Mouse (Mus musculus): ENCODE measurements around the gene Rab2b. TPM values are rescaled to one million over a fixed set of nuclear protein-coding genes. Genes with fewer than 3 reads are reported as not detected.

The Rab2b gene
- polyA plus RNA-seq, 1 experiment from 2014 or later: 7.8 TPM

DNA sequence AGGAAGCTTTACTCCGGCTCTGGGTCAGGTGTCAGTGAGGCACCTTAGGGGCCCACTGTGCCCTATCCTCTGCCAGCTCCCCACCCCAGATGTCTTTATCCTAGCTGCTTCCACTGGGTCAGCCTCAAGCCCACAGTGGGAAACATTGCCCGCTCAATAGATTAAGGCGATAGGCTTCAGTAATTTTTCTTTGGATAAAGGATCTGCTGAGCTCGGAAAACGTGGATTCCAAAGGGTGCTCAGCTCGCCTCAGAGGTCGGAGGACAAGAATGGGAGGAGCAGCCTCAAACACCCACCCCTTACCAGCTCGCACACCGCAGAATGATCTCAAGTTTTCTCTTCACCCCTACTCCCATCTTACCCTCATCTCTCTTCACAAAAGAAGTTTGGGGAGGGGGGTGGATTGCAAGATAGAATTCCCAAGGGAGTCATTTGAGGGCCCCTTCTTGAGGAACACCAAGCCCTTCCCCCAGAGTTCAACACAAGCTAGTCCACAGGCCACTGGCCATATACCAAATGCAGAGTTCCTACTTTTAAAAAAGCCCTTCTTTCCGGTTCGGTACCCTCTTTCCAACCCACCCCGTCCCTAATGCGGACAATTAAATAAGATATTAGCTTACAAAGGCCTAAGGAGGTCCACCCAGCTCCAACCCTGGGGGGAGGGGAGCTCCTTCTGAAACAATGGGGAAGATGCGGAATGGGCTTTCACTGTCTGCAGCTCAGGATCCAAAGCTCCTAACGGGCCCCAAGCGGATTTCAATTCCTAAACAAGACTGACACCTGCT, 37.3 kb upstream of the Rab2b start:
- Histone ChIP-seq H3K4me3 (ENCODE audit: low read depth, low read length) (peak overlapping the region; percentile 77), H3K4me2 (replicated peaks; ENCODE audit: low read depth) (peak overlapping the region; percentile 95), H3K27me3 (replicated peaks; ENCODE audit: control insufficient read depth, insufficient read depth, low read length) (no peaks in the 10 kb centered on the region), H3K27ac (ENCODE audit: low read depth, low read length) (peak overlapping the region; percentile 46; the same call in 1 of the 2 replicates), H3K9ac (ENCODE audit: low read depth, low read length) (peak overlapping the region; percentile 62), H3K36me3 (ENCODE audit: control insufficient read depth, insufficient read depth) (peaks cover 9% of the 10 kb centered on the region), H3K4me1 (replicated peaks; ENCODE audit: control insufficient read depth, insufficient read depth, low read length) (no peaks in the 10 kb centered on the region), H3K9me3 (ENCODE audit: control insufficient read depth) (no peaks in the 10 kb centered on the region)
- ATAC-seq: peak; percentile 58
- 18% methylated on average over 16 of the region's 16 CpGs for WGBS
- no peak for TF ChIP-seq CTCF (IDR thresholded peaks at IDR 0.05; ENCODE audit: low read depth)

DNA sequence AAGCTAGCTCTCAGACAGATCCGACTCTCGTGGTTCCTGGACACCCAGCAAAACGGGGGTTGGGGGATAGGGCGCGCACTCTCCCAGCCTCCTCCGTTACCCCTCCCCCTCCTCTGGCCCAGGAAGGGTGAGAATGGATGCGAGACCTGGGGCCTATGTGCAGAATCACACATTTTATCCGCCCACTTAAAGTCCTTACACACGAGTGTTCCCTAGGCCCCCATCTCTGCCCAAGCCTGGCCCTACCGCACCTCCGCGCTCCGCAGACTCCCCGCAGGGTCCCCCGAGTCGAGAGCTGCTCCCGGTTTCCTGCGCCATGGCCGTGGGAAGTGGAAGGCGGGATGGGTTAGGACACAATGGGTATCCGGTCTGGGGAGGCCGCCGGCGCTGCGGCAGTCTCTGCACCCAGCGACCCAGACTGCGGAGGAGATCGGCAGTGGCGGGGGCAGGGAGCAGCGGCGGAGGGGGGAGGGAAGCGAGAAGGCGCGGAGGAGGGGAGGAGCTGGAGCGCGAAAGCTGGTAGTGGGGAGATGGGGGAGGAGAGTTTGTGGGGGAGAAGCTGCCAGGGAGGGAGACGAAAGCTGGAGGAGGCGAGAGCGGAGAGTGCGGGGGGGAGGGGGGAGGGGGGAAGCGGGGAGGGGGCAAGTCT, 36.6 kb upstream of the Rab2b start:
- Histone ChIP-seq H3K27me3 (replicated peaks; ENCODE audit: control insufficient read depth, insufficient read depth, low read length) (no peaks in the 10 kb centered on the region), H3K4me2 (replicated peaks; ENCODE audit: low read depth) (peak overlapping the region; percentile 95), H3K9me3 (ENCODE audit: control insufficient read depth) (no peaks in the 10 kb centered on the region), H3K9ac (ENCODE audit: low read depth, low read length) (peak overlapping the region; percentile 62), H3K36me3 (ENCODE audit: control insufficient read depth, insufficient read depth) (peaks cover 9% of the 10 kb centered on the region), H3K27ac (ENCODE audit: low read depth, low read length) (peak overlapping the region; percentile 46), H3K4me1 (replicated peaks; ENCODE audit: control insufficient read depth, insufficient read depth, low read length) (no peaks in the 10 kb centered on the region), H3K4me3 (ENCODE audit: low read depth, low read length) (peak overlapping the region; percentile 77)
- peak; percentile 55 for ATAC-seq
- no peak for TF ChIP-seq CTCF (IDR thresholded peaks at IDR 0.05; ENCODE audit: low read depth)
- WGBS: under 1% methylated on average over 35 of the region's 41 CpGs

DNA sequence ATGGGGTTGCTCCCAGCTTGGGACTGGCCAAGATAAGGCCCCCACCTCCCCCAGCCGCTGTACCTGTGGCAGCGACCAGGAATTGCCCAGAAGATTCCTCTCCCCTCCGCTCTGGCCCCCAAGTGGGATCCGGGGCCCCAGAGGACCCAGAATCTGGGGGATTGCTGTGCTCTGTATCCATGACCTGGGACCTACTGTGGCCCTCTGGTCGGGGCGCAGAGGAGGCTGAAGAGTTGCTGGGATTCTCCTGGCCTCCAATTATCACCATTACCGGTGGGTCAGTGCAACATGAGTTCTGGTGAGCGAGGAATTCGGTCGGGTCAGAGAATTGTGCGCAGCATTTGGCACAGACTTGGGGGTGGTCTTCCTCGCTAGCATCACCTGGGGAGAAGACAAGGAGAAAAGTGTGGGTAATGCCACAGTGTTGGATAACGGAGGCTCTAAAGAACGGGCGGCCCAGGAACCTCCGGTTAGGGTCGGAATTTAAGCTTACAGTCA, 36.0 kb upstream of the Rab2b start:
- H3K4me2 ChIP-seq (replicated peaks; ENCODE audit: low read depth): peak overlapping the region; percentile 95
- H3K27ac ChIP-seq (ENCODE audit: low read depth, low read length): 0 out of 2 replicates have a peak overlapping the region, but pooled peaks have one; percentile 46
- H3K9me3 ChIP-seq (ENCODE audit: control insufficient read depth): no peaks in the 10 kb centered on the region
- no peak for TF ChIP-seq CTCF (IDR thresholded peaks at IDR 0.05; ENCODE audit: low read depth)
- no peaks in the 10 kb centered on the region for H3K4me1 ChIP-seq (replicated peaks; ENCODE audit: control insufficient read depth, insufficient read depth, low read length)
- no peaks in the 10 kb centered on the region for H3K27me3 ChIP-seq (replicated peaks; ENCODE audit: control insufficient read depth, insufficient read depth, low read length)
- H3K36me3 ChIP-seq (ENCODE audit: control insufficient read depth, insufficient read depth): peaks cover 9% of the 10 kb centered on the region
- ATAC-seq: no peak
- H3K4me3 ChIP-seq (ENCODE audit: low read depth, low read length): peak overlapping the region; percentile 77
- WGBS: 9% methylated on average over 17 of the region's 17 CpGs
- peak overlapping the region; percentile 62 for H3K9ac ChIP-seq (ENCODE audit: low read depth, low read length)

DNA sequence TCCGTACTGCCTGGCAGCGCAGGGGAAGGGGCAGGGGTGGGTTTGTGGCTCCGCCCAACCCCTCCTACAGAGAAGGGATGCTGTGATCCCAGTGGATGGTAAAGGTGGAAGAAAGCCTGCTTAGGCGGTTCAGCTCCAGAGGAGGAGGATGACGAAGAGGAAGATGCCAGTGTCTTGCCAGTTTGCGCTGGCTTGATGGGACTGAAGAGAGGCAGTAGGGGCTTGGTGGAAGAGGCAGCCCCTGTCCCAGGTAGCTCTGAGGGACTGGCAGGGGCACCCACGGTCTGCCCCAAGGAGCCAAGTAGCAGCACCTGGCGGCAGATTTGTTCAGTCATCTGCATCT, 35.4 kb upstream of the Rab2b start:
- Histone ChIP-seq H3K4me2 (replicated peaks; ENCODE audit: low read depth) (no peak overlapping the region), H3K27ac (ENCODE audit: low read depth, low read length) (no peak overlapping the region), H3K9me3 (ENCODE audit: control insufficient read depth) (no peaks in the 10 kb centered on the region), H3K4me1 (replicated peaks; ENCODE audit: control insufficient read depth, insufficient read depth, low read length) (no peaks in the 10 kb centered on the region), H3K4me3 (ENCODE audit: low read depth, low read length) (no peak overlapping the region), H3K36me3 (ENCODE audit: control insufficient read depth, insufficient read depth) (peaks cover 9% of the 10 kb centered on the region), H3K9ac (ENCODE audit: low read depth, low read length) (no peak overlapping the region), H3K27me3 (replicated peaks; ENCODE audit: control insufficient read depth, insufficient read depth, low read length) (no peaks in the 10 kb centered on the region)
- 61% methylated on average over 8 of the region's 8 CpGs for WGBS
- no peak for TF ChIP-seq CTCF (IDR thresholded peaks at IDR 0.05; ENCODE audit: low read depth)
- ATAC-seq: no peak

DNA sequence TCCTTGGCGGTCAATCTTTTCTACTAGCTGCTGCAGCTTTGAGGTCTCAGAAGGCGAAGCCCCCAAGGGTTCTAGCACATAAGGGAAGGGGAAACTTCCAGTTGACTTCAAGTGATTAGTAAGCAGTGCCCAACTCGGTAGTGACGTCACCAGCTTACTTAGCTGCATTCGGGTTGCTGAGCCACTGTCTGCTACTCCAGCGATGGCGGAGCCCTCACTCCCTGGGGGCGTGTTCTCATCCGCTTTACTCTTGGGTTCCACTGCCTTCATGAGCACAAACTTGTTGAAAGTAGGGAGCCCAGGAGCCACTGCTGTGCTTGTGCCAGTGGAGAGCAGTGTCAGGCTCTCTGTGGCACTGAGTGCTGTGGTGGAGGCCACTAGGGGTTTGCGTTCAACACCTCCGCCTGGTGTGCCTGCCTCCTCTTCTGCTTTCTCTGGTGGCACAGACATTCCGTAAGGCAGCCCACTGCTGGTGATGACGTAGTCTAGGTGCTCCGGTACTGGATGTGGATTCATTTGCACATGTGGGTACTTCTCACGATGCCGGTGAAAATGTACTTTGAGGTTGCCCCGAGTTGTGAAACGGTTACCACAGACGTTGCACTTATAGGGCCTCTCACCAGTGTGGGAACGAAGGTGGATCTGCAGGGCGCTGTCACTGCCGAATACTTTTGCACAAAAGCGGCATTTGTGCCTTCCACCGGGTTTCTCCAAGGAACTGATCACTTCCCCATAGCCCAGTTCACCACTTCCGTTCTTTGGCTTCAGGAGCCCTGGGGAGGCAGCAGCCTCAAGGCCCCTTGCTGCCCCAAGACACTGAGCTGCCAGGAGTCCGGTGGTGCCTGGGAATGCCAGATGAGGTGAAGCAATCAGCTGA, 34.8 kb upstream of the Rab2b start:
- no peaks in the 10 kb centered on the region for H3K9me3 ChIP-seq (ENCODE audit: control insufficient read depth)
- no peaks in the 10 kb centered on the region for H3K27me3 ChIP-seq (replicated peaks; ENCODE audit: control insufficient read depth, insufficient read depth, low read length)
- 93% methylated on average over 26 of the region's 26 CpGs for WGBS
- no peak overlapping the region for H3K4me3 ChIP-seq (ENCODE audit: low read depth, low read length)
- no peak overlapping the region for H3K27ac ChIP-seq (ENCODE audit: low read depth, low read length)
- H3K9ac ChIP-seq (ENCODE audit: low read depth, low read length): no peak overlapping the region
- peaks cover 9% of the 10 kb centered on the region for H3K36me3 ChIP-seq (ENCODE audit: control insufficient read depth, insufficient read depth)
- no peak for ATAC-seq
- no peak overlapping the region for H3K4me2 ChIP-seq (replicated peaks; ENCODE audit: low read depth)
- no peak for TF ChIP-seq CTCF (IDR thresholded peaks at IDR 0.05; ENCODE audit: low read depth)
- no peaks in the 10 kb centered on the region for H3K4me1 ChIP-seq (replicated peaks; ENCODE audit: control insufficient read depth, insufficient read depth, low read length)

DNA sequence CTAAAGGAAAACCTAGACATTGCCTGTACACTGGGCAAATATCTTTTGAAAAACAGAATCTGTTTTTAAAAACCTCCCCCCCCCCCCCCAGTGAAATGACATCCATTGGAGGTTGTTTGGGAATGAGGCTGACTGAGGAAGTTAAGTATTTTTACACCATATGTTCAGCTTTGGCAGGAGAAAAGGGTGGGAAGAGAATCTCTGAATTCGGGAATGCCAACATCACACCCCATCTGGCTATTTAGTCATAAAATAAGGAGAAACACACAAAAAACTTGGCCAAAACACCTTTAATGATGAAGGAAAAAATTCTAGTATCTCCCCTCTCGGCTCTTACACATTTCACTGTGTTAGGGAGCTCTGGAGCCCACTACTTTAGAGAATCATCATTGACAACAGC, 31.6 kb upstream of the Rab2b start:
- Histone ChIP-seq H3K9ac (ENCODE audit: low read depth, low read length) (no peak overlapping the region), H3K36me3 (ENCODE audit: control insufficient read depth, insufficient read depth) (peaks cover 9% of the 10 kb centered on the region), H3K27me3 (replicated peaks; ENCODE audit: control insufficient read depth, insufficient read depth, low read length) (no peaks in the 10 kb centered on the region), H3K9me3 (ENCODE audit: control insufficient read depth) (no peaks in the 10 kb centered on the region), H3K27ac (ENCODE audit: low read depth, low read length) (no peak overlapping the region), H3K4me2 (replicated peaks; ENCODE audit: low read depth) (no peak overlapping the region), H3K4me3 (ENCODE audit: low read depth, low read length) (no peak overlapping the region), H3K4me1 (replicated peaks; ENCODE audit: control insufficient read depth, insufficient read depth, low read length) (no peaks in the 10 kb centered on the region)
- no peak for TF ChIP-seq CTCF (IDR thresholded peaks at IDR 0.05; ENCODE audit: low read depth)
- 88% methylated on average over 2 of the region's 2 CpGs for WGBS
- ATAC-seq: no peak

All from intestine, postnatal 0 days (tissue).